Mouse (Mus musculus) forebrain, embryonic 16.5 days (tissue): ENCODE measurements around the gene Tenm3. TPM values are rescaled to one million over a fixed set of nuclear protein-coding genes. Genes with fewer than 3 reads are reported as not detected.

Experiments
- ATAC-seq: fragments of 200-750 bp; cut with Nextera tagmentation; 2 replicates; pipeline ENCODE4 v1.8.0; 2017; ENCODE audit warnings: mild to moderate bottlenecking, moderate library complexity
- H3K27ac ChIP-seq: fragments of 300-500 bp; sonication (generic); 2 replicates; pipeline ENCODE4 v1.5.1; 2014; ENCODE audit warnings: low read length, control low read depth
- H3K27me3 ChIP-seq: fragments of 300-500 bp; sonication (generic); replicated peaks from 2 replicates; pipeline ENCODE4 v1.6.1; 2014; ENCODE audit warnings: low read length; ENCODE audit not compliant: control insufficient read depth, insufficient read depth
- H3K36me3 ChIP-seq: fragments of 300-500 bp; sonication (generic); 2 replicates; pipeline ENCODE4 v1.6.1; 2014; ENCODE audit not compliant: control insufficient read depth, insufficient read depth
- H3K4me1 ChIP-seq: fragments of 300-500 bp; sonication (generic); replicated peaks from 2 replicates; pipeline ENCODE4 v1.6.1; 2014; ENCODE audit warnings: low read length; ENCODE audit not compliant: control insufficient read depth, insufficient read depth
- H3K4me2 ChIP-seq: fragments of 300-500 bp; sonication (generic); 2 replicates; pipeline ENCODE4 v1.6.1; 2014; ENCODE audit warnings: mild to moderate bottlenecking, low read length, control low read depth
- H3K4me3 ChIP-seq: fragments of 300-500 bp; sonication (generic); replicated peaks from 2 replicates; pipeline ENCODE4 v1.5.1; 2014; ENCODE audit warnings: mild to moderate bottlenecking, low read length, control low read depth
- H3K9ac ChIP-seq: fragments of 300-500 bp; sonication (generic); replicated peaks from 2 replicates; pipeline ENCODE4 v1.6.1; 2014; ENCODE audit warnings: low read depth, low read length, control low read depth
- H3K9me3 ChIP-seq: fragments of 300-500 bp; sonication (generic); 2 replicates; pipeline ENCODE4 v1.6.1; 2016; ENCODE audit warnings: low read length; ENCODE audit not compliant: control insufficient read depth
- WGBS: fragments of 180-500 bp; shearing (Covaris S2); extraction: QIAGEN DNeasy Blood & Tissue Kit; methylation state at CpG from one replicate; pipeline ENCODE4 v1.1.7; 2014; 5-methylcytosine and 5-hydroxymethylcytosine counted together
- polyA plus RNA-seq: library from polyadenylated mRNA; unstranded; fragments of >200 nt; fragmentation: Nextera tagmentation; extraction: Ambion mirVana; gene quantifications from 2 replicates; pipeline ENCODE4 v1.2.1, GENCODE M21; 2015

Tenm3 gene
- polyA plus RNA-seq, 1 experiment from 2014 or later: 24.8 TPM

DNA sequence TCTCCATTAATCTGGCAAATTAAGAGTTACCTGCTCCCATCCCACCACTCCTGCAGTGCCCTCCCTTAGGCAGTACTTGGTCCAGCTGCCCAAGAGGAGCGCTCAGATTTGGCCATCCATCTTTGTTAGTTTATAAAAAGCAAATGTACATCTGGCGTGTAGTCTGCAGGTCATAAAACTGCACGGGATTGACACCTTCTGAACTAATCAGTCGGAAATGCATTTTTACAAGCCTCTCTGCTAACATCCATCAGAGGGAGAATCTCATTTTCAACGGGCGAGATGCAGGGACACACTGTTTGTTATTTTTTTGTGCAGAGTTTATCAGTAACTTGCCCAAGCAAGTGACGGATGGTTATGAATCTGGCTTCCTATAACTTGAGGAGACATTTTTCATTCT lies 539.5 kb downstream of the Tenm3 start:
- Histone ChIP-seq H3K4me2 (no peak overlapping the region), H3K9ac (no peak overlapping the region), H3K36me3 (peaks cover 4% of the 10 kb centered on the region; the same call in 1 of the 2 replicates), H3K27ac (no peak overlapping the region), H3K27me3 (no peaks in the 10 kb centered on the region), H3K9me3 (no peaks in the 10 kb centered on the region), H3K4me3 (no peak overlapping the region), H3K4me1 (peaks cover 7% of the 10 kb centered on the region)
- WGBS: 89% methylated on average over 7 of the region's 7 CpGs
- no peak for ATAC-seq

GRCm38 (mm10) chr8:48300613-48301037 lies 543.1 kb downstream of the Tenm3 start:
- H3K4me2 ChIP-seq: peak overlapping the region; percentile 30

DNA sequence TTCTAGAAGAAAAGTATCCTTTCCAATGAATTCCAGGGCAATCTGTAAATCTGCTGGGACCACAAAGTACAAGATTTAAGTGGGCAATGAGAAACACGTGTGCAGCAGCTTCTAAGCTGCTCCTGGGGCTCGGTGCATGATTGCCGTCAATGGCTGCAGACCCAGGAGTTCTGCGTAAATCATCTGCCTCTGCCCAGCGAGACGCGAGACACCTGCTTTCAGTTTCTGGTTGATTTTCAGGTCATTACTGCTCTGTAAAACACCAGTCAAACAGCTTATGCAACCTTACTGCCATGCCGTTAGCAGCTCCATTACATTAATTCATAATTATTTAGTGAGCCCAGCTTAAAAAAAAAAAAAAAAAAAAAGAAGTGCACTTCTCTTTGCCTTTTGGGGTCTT lies 543.7 kb downstream of the Tenm3 start:
- Histone ChIP-seq H3K9me3 (no peaks in the 10 kb centered on the region), H3K27me3 (no peaks in the 10 kb centered on the region), H3K27ac (no peak overlapping the region), H3K36me3 (peaks cover 8% of the 10 kb centered on the region), H3K4me2 (no peak overlapping the region), H3K9ac (no peak overlapping the region), H3K4me1 (peaks cover 4% of the 10 kb centered on the region), H3K4me3 (no peak overlapping the region)
- WGBS: 52% methylated on average over 8 of the region's 8 CpGs
- ATAC-seq: no peak

More at GRCm38 (mm10) chr8:48300613-48301037, 543.1 kb downstream of the Tenm3 start:
- Histone ChIP-seq H3K27me3 (no peaks in the 10 kb centered on the region), H3K36me3 (peaks cover 5% of the 10 kb centered on the region), H3K4me1 (peaks cover 4% of the 10 kb centered on the region), H3K27ac (0 out of 2 replicates have a peak overlapping the region, but pooled peaks have one; percentile 6), H3K9me3 (no peaks in the 10 kb centered on the region), H3K9ac (no peak overlapping the region), H3K4me3 (no peak overlapping the region; the same call in 1 of the 2 replicates)
- peak; percentile 81 for ATAC-seq
- 54% methylated on average over 12 of the region's 12 CpGs for WGBS

DNA sequence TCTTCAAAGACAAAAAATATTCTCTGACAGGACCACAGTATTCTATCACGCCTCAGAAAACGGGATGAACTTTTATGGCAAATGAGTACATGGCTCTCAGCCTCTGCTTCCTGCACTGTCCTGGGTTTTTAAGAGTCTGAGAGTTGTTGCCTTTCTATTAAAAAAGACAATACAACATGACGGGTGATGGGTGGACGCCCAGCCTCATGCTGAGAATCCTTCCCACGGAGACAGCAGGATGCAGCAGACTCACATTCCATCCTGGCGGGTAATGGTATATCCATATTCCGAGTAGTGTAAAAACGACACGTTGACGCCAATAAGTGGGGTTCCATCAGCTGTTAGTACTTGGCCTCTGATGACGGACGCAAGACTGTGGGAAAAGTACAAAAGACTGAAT lies 544.4 kb downstream of the Tenm3 start:
- peaks cover 4% of the 10 kb centered on the region for H3K4me1 ChIP-seq
- ATAC-seq: no peak
- WGBS: 83% methylated on average over 12 of the region's 12 CpGs
- no peak overlapping the region for H3K4me2 ChIP-seq
- no peaks in the 10 kb centered on the region for H3K9me3 ChIP-seq
- H3K27ac ChIP-seq: no peak overlapping the region
- H3K9ac ChIP-seq: no peak overlapping the region
- H3K27me3 ChIP-seq: no peaks in the 10 kb centered on the region
- H3K4me3 ChIP-seq: no peak overlapping the region
- H3K36me3 ChIP-seq: peaks cover 8% of the 10 kb centered on the region

- Histone ChIP-seq H3K4me1 (peaks cover 4% of the 10 kb centered on the region), H3K9me3 (no peaks in the 10 kb centered on the region), H3K4me3 (no peak overlapping the region), H3K9ac (no peak overlapping the region), H3K36me3 (peaks cover 8% of the 10 kb centered on the region), H3K27me3 (no peaks in the 10 kb centered on the region), H3K4me2 (no peak overlapping the region), H3K27ac (no peak overlapping the region)
- no peak for ATAC-seq
- WGBS: 96% methylated on average over 7 of the region's 7 CpGs
Observed at GRCm38 (mm10) chr8:48296371-48296770, 547.4 kb downstream of the Tenm3 start.

GRCm38 (mm10) chr8:48295558-48295957 lies 548.2 kb downstream of the Tenm3 start:
- Histone ChIP-seq H3K4me1 (peaks cover under 1% of the 10 kb centered on the region), H3K9me3 (no peaks in the 10 kb centered on the region), H3K36me3 (peaks cover 8% of the 10 kb centered on the region), H3K9ac (no peak overlapping the region), H3K4me3 (no peak overlapping the region), H3K27ac (no peak overlapping the region), H3K27me3 (no peaks in the 10 kb centered on the region), H3K4me2 (no peak overlapping the region)
- 82% methylated on average over 6 of the region's 6 CpGs for WGBS
- no peak for ATAC-seq

GRCm38 (mm10) chr8:48293797-48294196 lies 550.0 kb downstream of the Tenm3 start:
- ATAC-seq: no peak

DNA sequence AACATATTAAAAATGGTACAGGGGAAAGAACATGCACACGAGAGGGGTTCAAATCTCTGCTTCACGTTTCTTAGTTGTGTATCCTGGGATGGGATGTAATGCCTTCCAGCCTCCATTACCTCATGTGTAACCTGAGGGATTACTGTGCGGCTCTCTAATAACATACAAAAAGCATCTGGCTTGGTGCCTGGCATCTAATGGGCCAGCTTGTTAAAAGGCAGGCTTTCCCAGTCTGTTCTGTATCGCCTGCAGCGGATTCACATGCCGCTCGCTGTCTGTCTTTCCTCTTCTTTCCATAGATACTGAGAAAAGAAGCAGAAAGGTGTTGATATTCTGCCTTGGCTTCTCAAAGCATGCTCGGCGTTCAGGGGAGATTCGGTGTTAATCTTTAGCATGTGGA lies 558.3 kb downstream of the Tenm3 start:
- no peak overlapping the region for H3K4me3 ChIP-seq
- no peaks in the 10 kb centered on the region for H3K36me3 ChIP-seq
- no peak overlapping the region for H3K9ac ChIP-seq
- no peaks in the 10 kb centered on the region for H3K9me3 ChIP-seq
- H3K4me2 ChIP-seq: no peak overlapping the region
- no peak overlapping the region for H3K27ac ChIP-seq
- no peaks in the 10 kb centered on the region for H3K27me3 ChIP-seq
- peak; percentile 64; the same call in 1 of the 2 replicates for ATAC-seq
- WGBS: 40% methylated on average over 10 of the region's 10 CpGs
- peaks cover 3% of the 10 kb centered on the region; the same call in 1 of the 2 replicates for H3K4me1 ChIP-seq

More at GRCm38 (mm10) chr8:48293797-48294196, 550.0 kb downstream of the Tenm3 start:
- Histone ChIP-seq H3K4me3 (no peak overlapping the region), H3K27me3 (no peaks in the 10 kb centered on the region), H3K9me3 (no peaks in the 10 kb centered on the region), H3K9ac (no peak overlapping the region), H3K27ac (no peak overlapping the region), H3K4me2 (no peak overlapping the region), H3K4me1 (no peaks in the 10 kb centered on the region), H3K36me3 (peaks cover 6% of the 10 kb centered on the region)
- 88% methylated on average over 3 of the region's 3 CpGs for WGBS

DNA sequence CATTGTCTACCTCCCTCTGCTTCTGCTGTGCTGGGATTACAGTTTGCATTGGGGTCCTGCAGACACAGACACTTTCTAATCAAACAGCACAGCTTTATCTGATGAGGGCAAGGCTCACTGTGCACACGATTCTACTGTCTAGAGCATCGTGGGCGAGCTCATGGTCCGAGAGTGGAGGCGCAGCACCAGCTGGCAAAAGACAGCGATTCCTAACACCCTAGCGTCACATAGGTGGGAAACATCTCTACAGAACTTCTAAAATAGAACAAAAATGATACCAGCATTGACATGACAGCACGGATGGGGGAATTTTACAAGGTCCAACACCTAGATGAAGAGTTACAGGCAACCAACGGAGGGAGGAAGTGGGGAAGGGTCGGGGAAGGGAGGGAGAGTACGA lies 561.9 kb downstream of the Tenm3 start:
- Histone ChIP-seq H3K4me3 (no peak overlapping the region), H3K9me3 (no peaks in the 10 kb centered on the region), H3K27me3 (no peaks in the 10 kb centered on the region)

DNA sequence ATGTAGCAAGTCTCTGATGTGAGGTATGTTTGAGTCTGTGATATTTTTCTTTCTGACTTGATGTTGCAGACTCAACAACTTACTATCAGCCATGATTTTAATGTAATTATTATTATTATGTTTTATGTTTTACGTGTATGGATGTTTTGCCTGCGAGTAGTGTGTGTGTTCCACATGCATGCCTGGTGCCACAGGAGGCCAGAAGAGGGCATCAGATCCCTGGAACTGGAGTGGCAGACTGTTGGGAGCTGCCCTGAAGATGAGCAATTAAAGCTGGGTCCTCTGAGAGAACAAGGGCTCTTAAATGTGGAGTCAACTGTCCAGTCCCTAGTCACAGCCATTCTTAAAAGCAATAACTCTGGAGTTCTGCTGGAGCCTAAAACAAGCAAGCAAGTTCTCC lies 564.4 kb downstream of the Tenm3 start:
- WGBS: 95% methylated on average over 2 of the region's 2 CpGs
- no peak overlapping the region for H3K4me3 ChIP-seq
- H3K4me2 ChIP-seq: no peak overlapping the region

More for the DNA sequence above, 561.9 kb downstream of the Tenm3 start:
- no peak for ATAC-seq
- Histone ChIP-seq H3K9ac (no peak overlapping the region), H3K36me3 (no peaks in the 10 kb centered on the region), H3K4me1 (peaks cover 5% of the 10 kb centered on the region; the same call in 1 of the 2 replicates), H3K27ac (no peak overlapping the region), H3K4me2 (no peak overlapping the region)
- 94% methylated on average over 11 of the region's 11 CpGs for WGBS

More for the DNA sequence above, 564.4 kb downstream of the Tenm3 start:
- peaks cover 14% of the 10 kb centered on the region for H3K36me3 ChIP-seq
- H3K27me3 ChIP-seq: no peaks in the 10 kb centered on the region
- H3K9me3 ChIP-seq: no peaks in the 10 kb centered on the region; the same call in 1 of the 2 replicates
- no peak overlapping the region for H3K9ac ChIP-seq
- no peak overlapping the region for H3K27ac ChIP-seq
- ATAC-seq: no peak
- 0 out of 2 replicates have a peak, but pooled peaks cover 2% of the 10 kb centered on the region for H3K4me1 ChIP-seq
